Mouse (Mus musculus) activated CD4-positive, CD25-positive, alpha-beta regulatory T cell, adult 4 months (primary cell): ENCODE results near the gene Acadsb. TPM values are rescaled to one million over a fixed set of nuclear protein-coding genes. Genes with fewer than 3 reads are reported as not detected.
A peak's percentile ranks its signal among the peaks of the same experiment; 100 is the strongest.
"Not testable (repeated sequence)": the region's sequence is repeated elsewhere in the genome, so short reads cannot be mapped to it uniquely, and the experiment has no call there.

Source experiments
- ATAC-seq: one replicate; pipeline ENCODE4 v1.8.0; 2017
- polyA plus RNA-seq, 2 experiments: library from polyadenylated mRNA; unstranded; fragments of 100-300 nt; shearing (Covaris generic); gene quantifications; one replicate each; pipeline ENCODE4 v1.2.1; 2017

Gene Acadsb
- 10 to 100 TPM; 33.3 to 36.3 TPM for polyA plus RNA-seq

- peak; percentile 90 for ATAC-seq
Measured at GRCm38 (mm10) chr7:131410416-131411058, at the start of gene Acadsb, which contains the start of gene Ikzf5. Acadsb (plus strand) TSS chr7:131410601. Ikzf5 (minus strand) TSS chr7:131410521.

- peak; percentile 58 for ATAC-seq
Measured at GRCm38 (mm10) chr7:131362269-131362614, 48.2 kb upstream of the Acadsb start.

GRCm38 (mm10) chr7:131362615-131363300 lies 47.6 kb upstream of the Acadsb start, which contains the start of gene 2310057M21Rik:
2310057M21Rik (minus strand) TSS chr7:131362759.
- peak; percentile 92 for ATAC-seq

GRCm38 (mm10) chr7:131364131-131364530 lies 46.3 kb upstream of the Acadsb start:
- ATAC-seq: no peak

GRCm38 (mm10) chr7:131370648-131371469 lies 39.5 kb upstream of the Acadsb start, which contains the start of gene Pstk:
Pstk (plus strand) TSS chr7:131371141.
- ATAC-seq: peak; percentile 86

- ATAC-seq: peak; percentile 0
Measured at GRCm38 (mm10) chr7:131371470-131371860, 38.9 kb upstream of the Acadsb start.

GRCm38 (mm10) chr7:131371880-131372651 lies 38.3 kb upstream of the Acadsb start:
- no peak for ATAC-seq

- not testable (repeated sequence) for ATAC-seq
Measured at GRCm38 (mm10) chr7:131391761-131392160, 18.6 kb upstream of the Acadsb start.

GRCm38 (mm10) chr7:131409321-131409987 lies 947 bp upstream of the Acadsb start:
- ATAC-seq: no peak

GRCm38 (mm10) chr7:131409988-131410385 lies 414 bp upstream of the Acadsb start:
- peak; percentile 17 for ATAC-seq

- no peak for ATAC-seq
Measured at GRCm38 (mm10) chr7:131411221-131411940, 980 bp downstream of the Acadsb start.

- no peak for ATAC-seq
Measured at GRCm38 (mm10) chr7:131411941-131412270, 1.5 kb downstream of the Acadsb start.

- ATAC-seq: not testable (repeated sequence)
Measured at GRCm38 (mm10) chr7:131416742-131417141, 6.3 kb downstream of the Acadsb start.

- ATAC-seq: no peak
Measured at GRCm38 (mm10) chr7:131417605-131418004, 7.2 kb downstream of the Acadsb start.

- ATAC-seq: no peak
Measured at GRCm38 (mm10) chr7:131424912-131425311, 14.5 kb downstream of the Acadsb start.

GRCm38 (mm10) chr7:131427331-131427730 lies 16.9 kb downstream of the Acadsb start:
- ATAC-seq: no peak

- no peak for ATAC-seq
Measured at GRCm38 (mm10) chr7:131432244-131432643, 21.8 kb downstream of the Acadsb start.

- no peak for ATAC-seq
Measured at GRCm38 (mm10) chr7:131434276-131434675, 23.9 kb downstream of the Acadsb start.

GRCm38 (mm10) chr7:131437051-131437450 lies 26.6 kb downstream of the Acadsb start:
- no peak for ATAC-seq

- no peak for ATAC-seq
Measured at GRCm38 (mm10) chr7:131456714-131457113, 46.3 kb downstream of the Acadsb start.

- ATAC-seq: no peak
Measured at GRCm38 (mm10) chr7:131465117-131465601, 54.8 kb downstream of the Acadsb start.
